Mouse (Mus musculus) lung, embryonic 16.5 days (tissue): Measurements from ENCODE around the gene Dpep2nb. TPM values are rescaled to one million over a fixed set of nuclear protein-coding genes. Genes with fewer than 3 reads are reported as not detected.

Experiments used
- ATAC-seq: fragments of 200-750 bp; cut with Nextera tagmentation; 2 replicates; pipeline ENCODE4 v1.8.0; 2017; ENCODE audit warnings: low read depth, mild to moderate bottlenecking, moderate library complexity
- H3K27ac ChIP-seq: fragments of 300-500 bp; sonication (generic); 2 replicates; pipeline ENCODE4 v1.5.1; 2014; ENCODE audit warnings: mild to moderate bottlenecking, control low read depth, low read length
- H3K27me3 ChIP-seq: fragments of 300-500 bp; sonication (generic); 2 replicates; pipeline ENCODE4 v1.6.1; 2014; ENCODE audit warnings: low read depth, low read length, mixed read lengths; ENCODE audit not compliant: control insufficient read depth, insufficient read depth
- H3K36me3 ChIP-seq: fragments of 300-500 bp; sonication (generic); 2 replicates; pipeline ENCODE4 v1.6.1; 2014; ENCODE audit warnings: low read length; ENCODE audit not compliant: control insufficient read depth, insufficient read depth
- H3K4me1 ChIP-seq: fragments of 300-500 bp; sonication (generic); replicated peaks from 2 replicates; pipeline ENCODE4 v1.6.1; 2014; ENCODE audit warnings: low read length, mixed read lengths; ENCODE audit not compliant: control insufficient read depth, insufficient read depth
- H3K4me2 ChIP-seq: fragments of 300-500 bp; sonication (generic); 2 replicates; pipeline ENCODE4 v1.6.1; 2014; ENCODE audit warnings: low read depth, low read length, control low read depth
- H3K4me3 ChIP-seq: fragments of 300-500 bp; sonication (generic); 2 replicates; pipeline ENCODE4 v1.5.1; 2014; ENCODE audit warnings: mild to moderate bottlenecking, low read length, control low read depth
- H3K9ac ChIP-seq: fragments of 300-500 bp; sonication (generic); 2 replicates; pipeline ENCODE4 v1.6.1; 2014; ENCODE audit warnings: low read length, control low read depth
- H3K9me3 ChIP-seq: fragments of 300-500 bp; sonication (generic); 2 replicates; pipeline ENCODE4 v1.6.1; 2016; ENCODE audit warnings: low read length; ENCODE audit not compliant: control insufficient read depth
- WGBS: fragments of 180-500 bp; shearing (Covaris S2); extraction: QIAGEN DNeasy Blood & Tissue Kit; methylation state at CpG from one replicate; pipeline ENCODE4 v1.1.7; 2014; 5-methylcytosine and 5-hydroxymethylcytosine counted together
- microRNA-seq: library from miRNA; unstranded; fragments of <30 nt; microRNA quantifications from one replicate; pipeline ENCODE4, GENCODE M21; 2016
- polyA plus RNA-seq: library from polyadenylated mRNA; unstranded; fragments of >200 nt; fragmentation: Nextera tagmentation; extraction: Ambion mirVana; gene quantifications from 2 replicates; pipeline ENCODE4 v1.2.1, GENCODE M21; 2015

Gene Dpep2nb
- polyA plus RNA-seq, 1 experiment from 2014 or later: not detected

GRCm38 (mm10) chr8:105956556-105956955 lies 49.2 kb downstream of the Dpep2nb start:
- H3K9ac ChIP-seq: no peak overlapping the region
- H3K27me3 ChIP-seq: no peaks in the 10 kb centered on the region
- WGBS: 85% methylated on average over 4 of the region's 4 CpGs
- peaks cover 22% of the 10 kb centered on the region for H3K36me3 ChIP-seq
- H3K4me1 ChIP-seq: no peaks in the 10 kb centered on the region
- H3K4me2 ChIP-seq: no peak overlapping the region
- no peaks in the 10 kb centered on the region for H3K9me3 ChIP-seq
- no peak for ATAC-seq
- H3K4me3 ChIP-seq: no peak overlapping the region
- H3K27ac ChIP-seq: no peak overlapping the region

GRCm38 (mm10) chr8:105951057-105951659 lies 54.6 kb downstream of the Dpep2nb start:
- peak; percentile 62 for ATAC-seq
- Histone ChIP-seq H3K4me1 (peaks cover 14% of the 10 kb centered on the region), H3K27ac (peak overlapping the region; percentile 51; the same call in 1 of the 2 replicates), H3K9ac (no peak overlapping the region; the same call in 1 of the 2 replicates), H3K4me2 (no peak overlapping the region), H3K36me3 (peaks cover 47% of the 10 kb centered on the region), H3K9me3 (no peaks in the 10 kb centered on the region), H3K4me3 (no peak overlapping the region), H3K27me3 (no peaks in the 10 kb centered on the region)
- WGBS: 23% methylated on average over 7 of the region's 7 CpGs

GRCm38 (mm10) chr8:105949350-105949749 lies 56.4 kb downstream of the Dpep2nb start:
- Histone ChIP-seq H3K27ac (no peak overlapping the region), H3K4me1 (peaks cover 14% of the 10 kb centered on the region), H3K4me2 (no peak overlapping the region), H3K9ac (no peak overlapping the region), H3K27me3 (no peaks in the 10 kb centered on the region), H3K36me3 (peaks cover 59% of the 10 kb centered on the region), H3K4me3 (no peak overlapping the region), H3K9me3 (no peaks in the 10 kb centered on the region)
- peak; percentile 58 for ATAC-seq
- WGBS: 32% methylated on average over 10 of the region's 10 CpGs

Small RNAs within 50 kb of the gene (microRNA-seq; reads per million reads assigned to microRNA genes)
- gene Mir7074: not detected

Other genes starting within 250 kb of the Dpep2nb start
- gene Gfod2, start 247.3 kb downstream of the Dpep2nb start, polyA plus RNA-seq: 22.4 and 25.3 TPM in 2 replicates
- 10.0 and 13.0 TPM in 2 replicates for gene Ranbp10, start 178.6 kb downstream of the Dpep2nb start, polyA plus RNA-seq
- gene Tsnaxip1, start 178.2 kb downstream of the Dpep2nb start, polyA plus RNA-seq: 4.0 and 4.6 TPM in 2 replicates
- gene Cenpt, start 152.7 kb downstream of the Dpep2nb start, polyA plus RNA-seq: 41.2 and 42.7 TPM in 2 replicates
- 55.2 and 56.0 TPM in 2 replicates for gene Thap11, start 150.8 kb downstream of the Dpep2nb start, polyA plus RNA-seq
- gene Nutf2, start 145.4 kb downstream of the Dpep2nb start, polyA plus RNA-seq: 179 and 215 TPM in 2 replicates
- gene Edc4, start 125.1 kb downstream of the Dpep2nb start, polyA plus RNA-seq: 50.2 and 51.8 TPM in 2 replicates
- 0.39 and 0.62 TPM in 2 replicates for gene Nrn1l, start 112.4 kb downstream of the Dpep2nb start, polyA plus RNA-seq
- gene Pskh1, start 105.5 kb downstream of the Dpep2nb start, polyA plus RNA-seq: 34.0 and 34.9 TPM in 2 replicates
- gene Ctrl, start 72.1 kb downstream of the Dpep2nb start, polyA plus RNA-seq: 0.77 and 1.2 TPM in 2 replicates
- gene Psmb10, start 67.5 kb downstream of the Dpep2nb start, polyA plus RNA-seq: 39.7 and 56.6 TPM in 2 replicates
- gene Lcat, start 62.6 kb downstream of the Dpep2nb start, polyA plus RNA-seq: 1.6 and 2.8 TPM in 2 replicates
- gene Slc12a4, start 39.9 kb downstream of the Dpep2nb start, polyA plus RNA-seq: 35.1 and 38.3 TPM in 2 replicates
- not detected in 2 replicates for gene Dpep3, start 26.5 kb downstream of the Dpep2nb start, polyA plus RNA-seq
- gene Dus2, start 14.6 kb downstream of the Dpep2nb start, polyA plus RNA-seq: 18.4 and 19.3 TPM in 2 replicates
- gene Ddx28, start 5.9 kb upstream of the Dpep2nb start, polyA plus RNA-seq: 14.7 and 14.8 TPM in 2 replicates
- gene Nfatc3, start 52.9 kb upstream of the Dpep2nb start, polyA plus RNA-seq: 6.0 and 6.2 TPM in 2 replicates
- gene Esrp2, start 131.0 kb upstream of the Dpep2nb start, polyA plus RNA-seq: 62.7 and 62.8 TPM in 2 replicates
- gene Pla2g15, start 144.4 kb upstream of the Dpep2nb start, polyA plus RNA-seq: 12.8 and 12.9 TPM in 2 replicates
- gene Slc7a6, start 162.9 kb upstream of the Dpep2nb start, polyA plus RNA-seq: 41.3 and 41.7 TPM in 2 replicates
- gene Slc7a6os, start 205.0 kb upstream of the Dpep2nb start, polyA plus RNA-seq: 28.3 and 31.0 TPM in 2 replicates
- gene Prmt7, start 205.0 kb upstream of the Dpep2nb start, polyA plus RNA-seq: 40.5 and 42.0 TPM in 2 replicates